Comparison of ENCODE assay signal across 8 mouse cellular contexts in the genomic region with DNA sequence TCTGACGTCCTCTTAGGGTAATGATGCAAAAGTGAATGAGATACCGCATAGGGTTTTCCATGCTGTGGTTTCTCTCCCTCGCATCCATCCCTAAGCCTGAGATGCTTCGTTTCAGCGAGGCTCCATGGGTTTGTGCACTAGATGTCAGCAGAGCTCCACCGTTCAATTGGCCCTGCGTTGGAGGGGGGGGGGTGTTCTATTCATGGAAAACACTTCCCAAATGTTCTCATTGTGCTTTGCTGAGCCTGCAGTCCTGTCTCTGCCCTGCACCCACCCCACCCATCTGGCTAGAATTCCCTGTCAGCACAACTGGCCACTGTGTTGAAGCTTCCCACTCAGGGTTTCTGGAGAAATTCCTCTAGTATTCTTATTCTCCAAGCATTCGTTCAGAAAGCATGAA.
DNase-seq lines count a peak whose midpoint lies in the region; ATAC-seq and TF ChIP-seq lines count a peak whose summit lies in the region.

No protein-coding gene starts in this region.

- no peak for TF ChIP-seq POLR2A in CH12.LX (IDR thresholded peaks at IDR 0.05; ENCODE audit: low read depth, low read length)
- no peak for TF ChIP-seq POLR2A in cerebellum, adult 2 months (IDR thresholded peaks at IDR 0.05; ENCODE audit: borderline replicate concordance, insufficient read depth, low read length)

- H3K27ac ChIP-seq in CH12.LX (ENCODE audit: insufficient read depth, low read depth) = no peak overlapping the region
- H3K27ac ChIP-seq in cerebellum, adult 2 months (ENCODE audit: insufficient read depth, low read length) = no peak overlapping the region
- H3K27ac ChIP-seq in hindbrain, embryonic 12.5 days = no peak overlapping the region

- peak; percentile 39 for DNase-seq in CH12.LX (ENCODE audit: extremely low read depth)
- DNase-seq in cerebellum, adult 2 months = peak; percentile 20 to 31
- peak; percentile 79 for DNase-seq in frontal cortex, adult 2 months (ENCODE audit: extremely low spot score in 1 of 2, low spot score in 1 of 2)
- peak; percentile 55 to 79 for DNase-seq in layer of hippocampus, postnatal 14 days (ENCODE audit: low spot score in 2 of 2)
- peak; percentile 53 for DNase-seq in lung, postnatal 14 days
- peak; percentile 62 for DNase-seq in right cerebral cortex, postnatal 25 days
- no peak for DNase-seq in thymus, postnatal 10 days (ENCODE audit: low spot score in 2 of 2)

- WGBS in cerebellum, adult 2 months = 14% methylated on average over 8 of the region's 8 CpGs
- 27% methylated on average over 8 of the region's 8 CpGs for WGBS in hindbrain, embryonic 12.5 days

- H3K9ac ChIP-seq in CH12.LX (ENCODE audit: insufficient read depth, low read depth) = no peak overlapping the region
- no peak overlapping the region for H3K9ac ChIP-seq in hindbrain, embryonic 12.5 days

- no peak overlapping the region for H3K4me3 ChIP-seq in CH12.LX (replicated peaks in 1 of 3; ENCODE audit: low read depth in 2 of 3, low read length in 2 of 3, poor library complexity in 1 of 3)
- H3K4me3 ChIP-seq in cerebellum, adult 2 months (replicated peaks; ENCODE audit: insufficient read depth, low read depth, low read length) = no peak overlapping the region
- no peak overlapping the region for H3K4me3 ChIP-seq in hindbrain, embryonic 12.5 days

- no peaks in the 10 kb centered on the region for H3K27me3 ChIP-seq in CH12.LX (replicated peaks)
- H3K27me3 ChIP-seq in cerebellum, adult 2 months (ENCODE audit: control insufficient read depth, insufficient read depth, low read length) = no peaks in the 10 kb centered on the region
- no peaks in the 10 kb centered on the region for H3K27me3 ChIP-seq in hindbrain, embryonic 12.5 days

- peak; percentile 20 to 60; a peak in 3 of 4 replicates for TF ChIP-seq CTCF in CH12.LX (conservative IDR thresholded peaks at IDR 0.05 in 1 of 2, IDR thresholded peaks at IDR 0.05 in 1 of 2; ENCODE audit: low read depth in 2 of 2, low read length in 2 of 2)
- TF ChIP-seq CTCF in cerebellum, adult 2 months (IDR thresholded peaks at IDR 0.05; ENCODE audit: borderline replicate concordance, insufficient read depth, low read depth, low read length) = peak; percentile 67

- 0 out of 2 replicates have a peak overlapping the region, but pooled peaks have one; percentile 22 for H3K4me2 ChIP-seq in CH12.LX (ENCODE audit: insufficient read depth, low read depth, poor library complexity, severe bottlenecking)
- no peak overlapping the region for H3K4me2 ChIP-seq in hindbrain, embryonic 12.5 days (replicated peaks)

- TF ChIP-seq RAD21 in CH12.LX (IDR thresholded peaks at IDR 0.05; ENCODE audit: low read depth, low read length) = peak; percentile 62

- H3K9me3 ChIP-seq in CH12.LX (replicated peaks; ENCODE audit: low read length) = no peaks in the 10 kb centered on the region
- no peaks in the 10 kb centered on the region for H3K9me3 ChIP-seq in hindbrain, embryonic 12.5 days (replicated peaks)

- no peak for TF ChIP-seq EP300 in CH12.LX (IDR thresholded peaks at IDR 0.05; ENCODE audit: low read length)

- in situ Hi-C loops in CH12.LX (cut with MboI; ENCODE audit: low pct_ligation_motif_present, low pct_unique_long_range_greater_than_20kb, low sequenced_read_pairs) = no loop called here

- ATAC-seq in hindbrain, embryonic 12.5 days (ENCODE audit: low FRiP score) = peak; percentile 35; the same call in 1 of the 2 replicates

- H3K4me1 ChIP-seq in CH12.LX (ENCODE audit: control insufficient read depth in 1 of 2, insufficient read depth in 2 of 2) = peaks cover 7 to 33% of the 10 kb centered on the region in 2 experiments
- H3K4me1 ChIP-seq in cerebellum, adult 2 months (ENCODE audit: control insufficient read depth, insufficient read depth, low read length) = no peaks in the 10 kb centered on the region
- H3K4me1 ChIP-seq in hindbrain, embryonic 12.5 days = no peaks in the 10 kb centered on the region

- no peaks in the 10 kb centered on the region for H3K79me2 ChIP-seq in CH12.LX (replicated peaks; ENCODE audit: control insufficient read depth, extremely low read depth, insufficient read depth, poor library complexity, severe bottlenecking)

- dilution Hi-C loops in CH12.LX (cut with MboI; ENCODE audit: extremely low pct_ligation_motif_present, extremely low pct_unique_long_range_greater_than_20kb, low sequenced_read_pairs) = no loop called here

- no peaks in the 10 kb centered on the region for H3K36me3 ChIP-seq in CH12.LX (replicated peaks in 1 of 2; ENCODE audit: control insufficient read depth in 1 of 2, insufficient read depth in 1 of 2, low read length in 1 of 2)
- no peaks in the 10 kb centered on the region for H3K36me3 ChIP-seq in hindbrain, embryonic 12.5 days

TF ChIP-seq in CH12.LX, 34 proteins besides CTCF, POLR2A, EP300 and RAD21:
- TF ChIP-seq ZNF384 (IDR thresholded peaks at IDR 0.05; ENCODE audit: low read depth, low read length) (no peak), POLR2AphosphoS2 (IDR thresholded peaks at IDR 0.05; ENCODE audit: low read depth, low read length) (no peak), ZMIZ1 (IDR thresholded peaks at IDR 0.05; ENCODE audit: low read depth, low read length) (no peak), SMC3 (IDR thresholded peaks at IDR 0.05; ENCODE audit: low read depth, low read length) (0 out of 2 replicates have a peak, but pooled peaks have one; percentile 15)

Comparison
In these comparisons a context has a peak if more than half of its experiments do, and no peak if none do; other contexts are left out.
1. DNase-seq: peak in CH12.LX (single experiment), cerebellum, adult 2 months (2 of 2), frontal cortex, adult 2 months (2 of 2), layer of hippocampus, postnatal 14 days (2 of 2), lung, postnatal 14 days (single experiment) and right cerebral cortex, postnatal 25 days (single experiment); none in thymus, postnatal 10 days (0 of 2).